Mouse (Mus musculus): ENCODE data around the gene Sytl3.
A peak's percentile ranks its signal among the peaks of the same experiment; 100 is the strongest.
"Not testable (repeated sequence)": the region's sequence is repeated elsewhere in the genome, so short reads cannot be mapped to it uniquely, and the experiment has no call there.

Sytl3 gene

GRCm38 (mm10) chr17:6658801-6659200 lies at the start of gene Sytl3:
Gene Sytl3 (plus strand): TSS chr17:6659093.
- not testable (repeated sequence) for DNase-seq

DNA sequence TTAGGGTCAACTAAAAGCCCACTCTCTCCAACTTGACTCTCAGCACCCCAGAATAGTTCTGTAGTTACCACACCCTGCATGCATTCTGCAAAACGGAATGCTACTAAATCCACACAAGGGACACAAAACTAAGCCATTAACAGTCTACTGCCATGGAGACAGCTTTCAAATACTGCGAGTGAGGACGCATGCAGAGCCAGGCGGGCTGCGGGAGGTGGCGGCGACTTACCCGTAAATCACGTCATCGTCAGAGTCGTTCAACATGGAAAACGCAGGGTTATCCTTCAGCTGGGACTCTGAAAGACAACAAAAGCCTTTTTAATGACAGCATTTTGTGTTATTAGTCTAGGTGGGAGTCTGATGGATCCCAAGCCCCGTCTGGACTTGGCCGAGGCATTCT lies 45.4 kb upstream of the Sytl3 start:
- not testable (repeated sequence) for DNase-seq

DNA sequence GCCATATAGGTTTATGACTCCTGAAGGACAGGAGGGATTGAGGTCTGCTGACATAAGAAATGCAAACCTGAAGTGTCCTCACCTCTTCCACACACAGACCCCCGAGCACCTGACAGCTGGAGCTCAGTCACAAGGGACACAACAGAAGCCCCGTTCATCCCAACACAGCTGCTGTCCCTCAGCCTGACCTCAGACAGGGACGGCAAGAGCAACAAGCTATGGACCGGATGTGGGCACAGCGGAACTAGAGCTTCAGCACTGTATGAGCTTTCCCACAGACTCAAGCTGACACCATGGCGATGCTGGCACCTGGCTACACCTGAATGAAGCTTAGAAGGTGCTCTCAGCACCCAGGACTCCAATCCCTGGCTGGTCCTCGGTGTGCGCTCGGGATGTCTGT lies 44.6 kb upstream of the Sytl3 start:
- DNase-seq: not testable (repeated sequence)

DNA sequence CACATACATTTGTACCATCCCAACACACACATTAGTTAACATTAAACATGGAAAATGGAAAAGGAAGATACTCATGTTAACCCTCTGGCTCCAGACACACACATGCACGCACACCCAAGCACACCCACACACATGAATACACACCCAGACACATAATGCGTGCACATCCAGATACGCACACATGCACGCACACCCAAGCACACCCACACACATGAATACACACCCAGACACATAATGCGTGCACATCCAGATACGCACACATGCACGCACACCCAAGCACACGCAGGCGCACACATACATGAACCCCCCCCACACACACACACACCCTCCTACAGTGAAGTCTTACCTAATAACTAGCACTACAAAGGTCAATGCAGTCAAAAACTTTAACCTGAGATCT lies 42.2 kb upstream of the Sytl3 start:
- DNase-seq: not testable (repeated sequence)

DNA sequence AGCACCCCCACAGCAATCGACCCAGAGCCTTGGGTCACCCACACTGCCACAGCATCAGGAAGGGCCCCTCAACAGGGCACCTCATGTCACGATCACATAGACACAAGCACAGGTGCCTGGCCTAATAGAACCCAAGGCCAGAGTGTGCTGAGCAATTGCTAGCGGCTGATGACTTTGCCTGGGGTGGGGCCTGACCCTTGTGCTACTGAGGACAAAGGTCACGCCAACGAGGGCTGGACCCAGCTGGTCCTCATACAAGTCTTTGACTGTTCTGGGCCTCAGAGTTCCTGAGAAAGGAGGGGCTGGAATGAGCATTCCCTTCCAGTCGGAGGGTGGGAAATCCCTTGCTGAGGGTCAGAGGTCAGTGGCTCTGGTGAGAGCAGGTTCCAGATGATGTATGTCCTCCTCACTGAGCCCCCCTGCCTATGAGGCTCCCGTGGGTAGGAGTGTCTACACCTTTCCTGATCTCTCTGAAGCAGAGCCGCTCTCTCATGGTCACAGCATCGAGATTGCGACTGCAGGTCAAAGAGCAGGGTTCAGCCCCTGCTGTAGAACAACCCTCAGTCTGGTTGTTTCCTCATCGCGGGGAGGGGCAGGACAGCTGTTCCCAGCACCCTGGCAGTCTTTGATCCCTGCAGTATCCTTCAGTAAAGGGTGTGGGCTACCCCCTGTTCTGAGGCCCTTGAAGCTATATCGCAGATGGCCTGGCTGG lies 41.0 kb upstream of the Sytl3 start:
- not testable (repeated sequence) for DNase-seq

- DNase-seq: not testable (repeated sequence)
These were observed 39.6 kb upstream of the Sytl3 start for GRCm38 (mm10) chr17:6619271-6619670.

- DNase-seq: not testable (repeated sequence)
These were observed 38.9 kb upstream of the Sytl3 start for GRCm38 (mm10) chr17:6620035-6620434.

DNA sequence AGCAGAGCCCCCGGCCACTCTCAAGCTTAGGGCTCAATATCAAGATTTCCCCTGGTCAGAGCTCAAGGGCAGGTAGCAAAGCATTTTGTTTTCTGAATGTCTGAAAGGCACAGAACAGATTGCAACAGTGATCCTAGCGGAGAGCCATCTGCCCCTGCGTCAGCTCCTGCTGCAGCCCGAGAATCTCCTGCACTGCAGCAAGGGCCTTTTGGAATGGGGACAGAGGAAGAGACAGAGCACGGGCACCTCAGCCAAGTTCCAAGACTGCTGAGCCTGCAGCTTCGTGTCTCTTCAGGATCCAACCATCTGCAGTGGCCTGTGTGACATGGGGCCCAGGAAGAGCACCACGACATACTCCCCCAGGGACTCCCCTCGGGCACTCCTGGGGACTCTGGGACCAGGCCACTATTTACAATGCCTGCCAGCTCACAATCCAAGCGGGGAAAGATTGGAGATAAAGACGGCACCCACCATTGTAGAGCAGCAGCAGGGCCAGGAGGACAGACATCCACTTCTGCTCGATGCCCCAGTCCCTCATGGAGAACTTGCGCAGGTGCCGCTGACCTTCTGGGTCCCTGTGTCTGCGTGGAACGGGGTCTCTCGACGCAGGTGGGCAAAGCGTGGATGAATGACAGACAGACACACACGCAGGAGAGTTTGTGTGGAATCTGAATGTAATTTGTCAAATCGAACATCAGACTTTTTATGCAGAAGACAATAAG lies 38.0 kb upstream of the Sytl3 start:
- not testable (repeated sequence) for DNase-seq

DNA sequence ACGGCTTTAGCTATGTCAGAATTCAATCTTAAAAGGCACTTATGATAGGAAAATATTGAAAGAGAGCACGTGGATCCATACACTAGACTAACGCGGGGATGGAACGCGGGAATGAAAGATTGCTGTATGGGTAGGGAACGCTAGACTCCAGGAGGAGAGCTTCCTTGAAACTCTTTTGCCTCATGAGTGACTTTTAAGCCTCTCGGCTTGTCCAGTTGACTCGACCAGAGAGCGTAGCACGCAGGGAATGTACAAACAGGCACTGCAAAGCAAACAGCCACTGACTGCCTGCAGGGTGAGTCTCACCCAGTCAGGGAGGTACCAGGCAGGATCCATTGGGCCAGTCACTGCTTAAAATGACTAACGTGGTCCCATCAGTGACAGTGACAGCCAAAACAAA lies 36.9 kb upstream of the Sytl3 start:
- DNase-seq: not testable (repeated sequence)

GRCm38 (mm10) chr17:6624926-6625558 lies 33.9 kb upstream of the Sytl3 start:
- not testable (repeated sequence) for DNase-seq

DNA sequence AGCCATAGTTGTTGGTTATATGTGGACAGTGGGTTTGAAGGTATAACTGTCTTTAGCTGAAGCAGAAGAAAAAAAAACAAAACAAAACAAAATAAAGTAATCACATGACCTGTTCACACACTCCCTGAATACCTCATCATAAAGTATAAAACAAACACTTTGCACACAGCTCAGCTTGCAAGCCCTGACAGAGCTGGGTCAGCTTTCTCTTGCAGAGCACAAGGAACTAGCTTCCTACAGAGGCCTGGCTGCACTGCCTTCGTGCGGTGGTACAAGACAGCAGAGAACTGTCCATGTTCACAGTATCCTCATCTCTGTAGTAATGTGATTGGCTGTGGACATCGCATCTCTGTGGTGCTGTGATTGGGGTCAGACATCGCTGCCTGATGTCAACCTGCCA lies 28.5 kb upstream of the Sytl3 start:
- DNase-seq: not testable (repeated sequence)

DNA sequence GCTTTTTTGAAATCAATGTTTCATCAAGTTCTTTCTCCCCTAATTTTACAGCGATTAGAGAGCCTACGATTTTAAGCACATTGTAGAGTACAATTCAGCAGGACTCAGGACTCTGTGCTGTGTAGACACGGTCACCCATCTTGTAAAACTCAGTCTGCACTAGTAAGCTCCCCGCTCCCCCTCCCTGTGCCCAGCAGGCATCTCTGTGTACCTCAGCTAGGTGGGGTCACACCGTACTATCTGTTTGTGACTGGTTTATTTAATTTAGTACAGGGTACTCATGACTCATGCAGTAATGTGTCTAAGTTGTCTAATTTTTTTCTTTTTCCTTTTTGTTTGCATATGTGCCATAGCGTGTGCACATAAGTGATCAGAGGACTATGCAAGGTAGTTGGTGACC lies 26.0 kb upstream of the Sytl3 start:
- DNase-seq: not testable (repeated sequence)

DNA sequence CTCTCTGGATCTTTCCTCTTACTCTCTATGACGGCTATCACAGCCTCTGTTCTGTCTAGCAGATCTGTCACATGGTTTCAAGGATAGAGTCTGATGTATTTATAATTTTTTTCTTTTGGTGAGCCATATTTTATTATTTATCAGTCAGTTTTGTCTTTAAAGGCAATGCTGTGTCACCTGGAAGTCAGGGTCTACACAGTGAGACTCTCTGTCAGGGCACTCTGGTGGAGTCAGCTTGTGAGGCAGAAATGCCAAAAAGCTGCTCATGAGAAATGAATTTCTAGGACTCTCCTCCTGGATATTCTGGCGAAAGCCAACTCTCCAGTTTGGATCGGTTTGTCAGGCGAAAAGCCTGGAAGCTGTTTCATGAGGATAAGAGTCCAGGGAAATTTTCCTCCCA lies 23.1 kb upstream of the Sytl3 start:
- not testable (repeated sequence) for DNase-seq

- no peak for DNase-seq
These were observed 22.0 kb upstream of the Sytl3 start for GRCm38 (mm10) chr17:6636861-6637260.

GRCm38 (mm10) chr17:6637434-6637833 lies 21.5 kb upstream of the Sytl3 start:
- not testable (repeated sequence) for DNase-seq

GRCm38 (mm10) chr17:6638444-6638843 lies 20.4 kb upstream of the Sytl3 start:
- not testable (repeated sequence) for DNase-seq

- DNase-seq: not testable (repeated sequence)
These were observed 19.4 kb upstream of the Sytl3 start for GRCm38 (mm10) chr17:6639486-6639885.

- DNase-seq: not testable (repeated sequence)
These were observed 18.8 kb upstream of the Sytl3 start for GRCm38 (mm10) chr17:6640044-6640637.

DNA sequence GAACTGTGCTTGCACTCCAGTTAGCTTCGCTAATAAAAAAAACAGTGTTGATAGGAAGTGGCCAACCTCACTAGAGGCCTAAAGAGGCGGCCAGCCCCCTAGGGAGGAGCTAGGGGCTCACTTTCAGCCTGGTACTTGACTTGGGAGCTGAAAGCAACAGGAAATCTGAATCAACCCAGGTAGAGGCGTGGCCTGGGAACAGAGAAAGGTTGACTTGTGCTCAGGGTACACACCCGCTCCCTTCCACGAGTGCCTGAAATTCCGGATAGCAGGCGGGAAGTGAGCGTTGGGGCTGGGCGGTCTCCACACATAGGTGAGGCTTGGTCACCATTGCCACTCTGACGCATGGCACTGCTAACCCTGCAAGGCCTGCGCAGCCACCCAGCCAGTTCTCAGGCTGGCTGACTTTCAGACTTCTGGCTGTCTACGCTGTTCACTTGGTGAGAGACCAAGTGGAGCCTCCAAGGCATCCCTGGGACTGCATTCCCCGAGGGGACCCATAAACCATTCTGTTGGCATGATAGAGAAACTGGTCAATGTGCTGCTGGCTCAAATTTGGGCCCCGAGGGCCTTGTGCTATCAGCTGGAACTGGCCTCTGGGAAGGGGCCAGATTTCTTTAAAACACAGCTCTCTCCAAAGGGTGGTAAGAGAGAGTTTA lies 18.0 kb upstream of the Sytl3 start:
- DNase-seq: peak; percentile 82

DNA sequence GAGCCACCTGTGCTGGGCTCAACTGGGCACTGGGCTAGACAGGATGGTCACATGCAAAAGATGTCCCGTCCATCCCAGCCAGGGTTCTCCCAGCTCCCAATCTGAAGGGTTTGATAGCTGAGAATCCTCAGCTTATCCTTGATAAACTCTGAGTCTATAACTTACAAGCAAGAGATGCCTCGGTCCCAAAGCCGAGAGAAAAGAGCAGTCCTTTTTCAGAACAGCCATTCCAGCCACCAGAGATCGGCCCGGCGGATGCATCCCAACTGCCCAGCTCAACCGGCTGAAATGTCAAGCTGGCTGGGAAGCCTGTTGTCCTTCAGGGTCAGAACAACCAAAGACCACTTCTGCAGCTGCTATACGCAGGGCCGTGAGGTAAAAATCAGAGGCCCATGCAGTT lies 14.7 kb upstream of the Sytl3 start:
- DNase-seq: not testable (repeated sequence)

DNA sequence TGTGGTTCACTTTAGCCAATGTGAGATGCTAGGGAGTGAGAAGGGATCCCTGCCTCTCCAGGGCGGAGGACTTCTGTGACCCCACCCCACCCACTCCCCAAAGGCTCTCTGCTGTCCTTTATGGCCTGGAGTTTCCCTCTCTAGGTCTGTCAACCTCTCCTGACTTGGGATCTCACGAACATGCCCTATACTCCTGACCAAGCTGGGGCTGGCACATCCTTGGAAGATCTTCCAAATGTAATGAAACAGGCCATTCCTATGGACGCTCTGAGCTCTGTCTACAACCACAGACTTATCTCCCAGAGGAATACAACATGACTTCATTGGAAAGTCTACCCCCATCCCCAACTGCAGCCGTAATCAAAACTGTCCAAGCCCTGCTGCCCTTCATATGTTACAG lies 14.2 kb upstream of the Sytl3 start:
- not testable (repeated sequence) for DNase-seq

GRCm38 (mm10) chr17:6645668-6646067 lies 13.2 kb upstream of the Sytl3 start:
- DNase-seq: not testable (repeated sequence)

DNA sequence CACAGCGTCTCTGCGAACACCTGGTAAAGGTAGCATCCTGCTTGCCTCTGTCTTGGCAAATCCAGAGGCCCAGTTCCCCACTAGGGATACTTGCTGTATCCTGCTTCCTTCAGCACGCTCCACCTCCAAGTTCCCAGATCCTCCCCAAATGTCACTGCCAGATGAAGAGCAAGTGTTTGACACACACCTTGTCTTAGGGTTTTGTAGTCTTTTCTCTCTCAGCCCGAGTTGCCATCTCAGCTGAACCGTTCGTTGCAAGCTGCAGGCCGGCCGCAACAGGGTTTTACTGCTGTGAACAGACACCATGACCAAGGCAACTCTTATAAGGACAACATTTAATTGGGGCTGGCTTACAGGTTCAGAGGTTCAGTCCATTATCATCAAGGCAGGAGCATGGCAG lies 12.1 kb upstream of the Sytl3 start:
- DNase-seq: not testable (repeated sequence)

Measured in lung, postnatal 10 days (tissue).